Mouse (Mus musculus) right cerebral cortex, adult 2 months (tissue): ENCODE measurements at regions not wholly inside any gene's neighbourhood (a gene's known extent, or its start where the extent isn't known, plus 50 kb on each side); places are given as distances from the start of the nearest gene placed in this dataset.
"Not testable (repeated sequence)": the region's sequence is repeated elsewhere in the genome, so short reads cannot be mapped to it uniquely, and the experiment has no call there.

Source experiments
- DNase-seq, 2 experiments: peaks; one replicate each; pipeline ENCODE4 v3.0.0; 2021 to 2022; ENCODE audit warnings: low spot score in 2 of 2

- DNase-seq = no peak
These were observed 125.9 kb downstream of the Arrdc3 start for GRCm38 (mm10) chr13:81008864-81009766.

- no peak for DNase-seq
These were observed 130.8 kb downstream of the Arrdc3 start for GRCm38 (mm10) chr13:81013953-81014352.

GRCm38 (mm10) chr13:81020106-81020747 is 137.0 kb downstream of the Arrdc3 start:
- no peak for DNase-seq

- no peak for DNase-seq
These were observed 137.6 kb downstream of the Arrdc3 start for GRCm38 (mm10) chr13:81020811-81021210.

GRCm38 (mm10) chr13:81022410-81022809 is 139.2 kb downstream of the Arrdc3 start:
- DNase-seq = no peak

GRCm38 (mm10) chr13:81025241-81025760 is 142.1 kb downstream of the Arrdc3 start:
- DNase-seq = not testable (repeated sequence)

- DNase-seq = no peak
These were observed 154.1 kb downstream of the Arrdc3 start for GRCm38 (mm10) chr13:81037316-81037715.

GRCm38 (mm10) chr13:81038736-81039135 is 155.6 kb downstream of the Arrdc3 start:
- DNase-seq = no peak

- no peak for DNase-seq
These were observed 157.3 kb downstream of the Arrdc3 start for GRCm38 (mm10) chr13:81040494-81040893.

GRCm38 (mm10) chr13:81041646-81042045 is 158.5 kb downstream of the Arrdc3 start:
- no peak for DNase-seq
